Mouse (Mus musculus) cerebellum, adult 2 months (tissue): ENCODE results near the gene Tbc1d20. TPM values are rescaled to one million over a fixed set of nuclear protein-coding genes. Genes with fewer than 3 reads are reported as not detected.

Experiments
- DNase-seq, 2 experiments: peaks; one replicate each; pipeline ENCODE4 v3.0.0; 2021
- H3K27ac ChIP-seq: fragments of 200-500 bp; 2 replicates; pipeline ENCODE4 v1.5.1; 2012; ENCODE audit warnings: low read length, control low read depth, inconsistent platforms; ENCODE audit not compliant: insufficient read depth
- H3K27me3 ChIP-seq: fragments of 200-500 bp; 2 replicates; pipeline ENCODE4 v1.6.1; 2012; ENCODE audit warnings: inconsistent platforms, mild to moderate bottlenecking, low read length, moderate library complexity; ENCODE audit not compliant: control insufficient read depth, insufficient read depth
- H3K4me1 ChIP-seq: fragments of 200-500 bp; 2 replicates; pipeline ENCODE4 v1.6.1; 2011; ENCODE audit warnings: low read length; ENCODE audit not compliant: control insufficient read depth, insufficient read depth
- H3K4me3 ChIP-seq: fragments of 200-500 bp; replicated peaks from 2 replicates; pipeline ENCODE3; 2011; ENCODE audit warnings: mild to moderate bottlenecking, low read depth, low read length, control low read depth; ENCODE audit not compliant: insufficient read depth
- CTCF ChIP-seq: fragments of 200-500 bp; IDR thresholded peaks from 2 replicates; pipeline ENCODE4 v1.5.1; 2011; ENCODE audit warnings: low read depth, mild to moderate bottlenecking, control low read depth, low read length, moderate library complexity, borderline replicate concordance; ENCODE audit not compliant: insufficient read depth
- POLR2A ChIP-seq: fragments of 200-500 bp; IDR thresholded peaks from 2 replicates; pipeline ENCODE4 v1.6.1; 2011; ENCODE audit warnings: low read length, control low read depth, borderline replicate concordance; ENCODE audit not compliant: insufficient read depth
- WGBS: fragments of 180-500 bp; shearing (Covaris S2); methylation state at CpG from one replicate; pipeline ENCODE4 v1.1.7; 2018; 5-methylcytosine and 5-hydroxymethylcytosine counted together
- polyA plus RNA-seq: library from polyadenylated mRNA; depleted of rRNA; stranded (reverse); fragments of >200 nt; gene quantifications from 2 replicates; pipeline ENCODE4 v1.2.3, GENCODE M21; 2012

Tbc1d20 gene
- polyA plus RNA-seq, 1 experiment, result 40.9 TPM

DNA sequence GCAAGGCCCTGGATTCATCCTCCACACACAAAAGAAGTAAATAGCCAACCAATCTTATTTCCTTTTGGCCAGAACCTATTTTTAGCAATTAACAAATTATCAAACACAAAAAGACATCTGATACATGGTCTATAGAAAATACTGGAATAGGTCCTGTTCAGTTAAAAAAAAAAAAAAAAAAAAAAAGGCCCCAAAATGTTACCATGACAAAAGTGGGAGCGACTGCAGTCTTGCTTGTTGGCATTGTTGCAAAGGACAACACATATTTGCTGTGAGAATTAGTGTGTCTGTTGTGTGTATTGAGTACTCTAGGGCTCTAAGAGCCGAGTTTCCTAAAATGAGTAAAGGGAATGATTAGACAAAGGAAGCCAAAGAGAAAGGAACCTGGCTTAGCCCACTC is 1.2 kb upstream of the Tbc1d20 start:
- Histone ChIP-seq H3K27me3 (no peaks in the 10 kb centered on the region), H3K4me1 (peaks cover 5% of the 10 kb centered on the region; the same call in 1 of the 2 replicates), H3K4me3 (no peak overlapping the region), H3K27ac (no peak overlapping the region)
- DNase-seq, result no peak
- TF ChIP-seq POLR2A (no peak), CTCF (no peak)
- WGBS, result 66% methylated on average over 2 of the region's 2 CpGs

DNA sequence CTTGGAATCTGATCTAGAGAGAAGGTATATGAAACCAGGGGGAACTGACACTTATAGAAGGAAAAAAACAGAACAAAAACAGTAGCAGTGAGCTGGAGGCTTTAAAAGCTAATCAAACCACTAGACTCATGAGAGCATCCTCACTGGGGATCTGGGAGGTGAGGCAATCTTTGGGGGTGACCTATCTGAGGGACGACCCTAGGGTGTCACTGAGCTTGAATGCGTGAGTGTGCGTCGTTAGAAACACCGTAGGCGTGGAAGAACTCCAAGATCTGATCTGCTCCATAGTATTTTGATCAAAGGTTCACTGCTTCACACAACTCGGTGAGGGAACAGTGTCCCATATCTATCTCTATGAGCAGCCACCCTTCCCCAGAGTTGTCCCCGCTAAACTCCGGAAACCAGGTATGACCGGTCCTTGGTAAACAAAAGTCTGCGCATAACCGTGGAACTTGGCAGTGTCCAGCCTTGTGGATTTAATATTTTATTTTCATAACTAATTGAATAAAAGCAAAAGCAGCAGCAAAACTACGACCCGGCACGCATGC is 375 bp upstream of the Tbc1d20 start:
- TF ChIP-seq CTCF, result no peak
- no peak for TF ChIP-seq POLR2A
- under 1% methylated on average over 15 of the region's 15 CpGs for WGBS
- peak overlapping the region; percentile 1; the same call in 1 of the 2 replicates for H3K27ac ChIP-seq
- DNase-seq, result no peak
- H3K4me3 ChIP-seq, result peak overlapping the region; percentile 88
- no peaks in the 10 kb centered on the region for H3K27me3 ChIP-seq
- H3K4me1 ChIP-seq, result peaks cover 7% of the 10 kb centered on the region; the same call in 1 of the 2 replicates

DNA sequence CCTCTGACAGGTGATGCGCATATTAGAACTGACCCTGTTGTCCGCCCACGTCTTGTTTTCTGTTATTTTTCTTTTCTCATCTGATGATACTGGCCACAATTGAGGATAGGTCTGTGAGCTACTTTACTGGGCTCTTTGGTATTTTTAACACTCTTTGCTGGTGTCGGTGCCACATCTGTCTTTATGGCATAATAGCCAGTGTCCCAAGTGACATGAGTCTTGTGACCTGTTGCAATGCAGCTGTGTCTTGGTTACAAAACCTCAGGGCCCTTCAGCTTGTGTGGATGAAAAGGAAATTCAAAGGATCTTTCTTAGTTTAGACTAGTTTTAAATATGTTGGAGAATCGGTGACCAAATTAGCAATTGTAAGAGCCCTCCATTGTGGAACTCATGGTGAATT is 913 bp downstream of the Tbc1d20 start:
- no peak overlapping the region for H3K27ac ChIP-seq
- H3K4me3 ChIP-seq, result peak overlapping the region; percentile 88
- H3K4me1 ChIP-seq, result peaks cover 7% of the 10 kb centered on the region; the same call in 1 of the 2 replicates
- no peak for DNase-seq
- TF ChIP-seq POLR2A, result no peak
- TF ChIP-seq CTCF, result no peak
- no peaks in the 10 kb centered on the region for H3K27me3 ChIP-seq
- 34% methylated on average over 5 of the region's 5 CpGs for WGBS

DNA sequence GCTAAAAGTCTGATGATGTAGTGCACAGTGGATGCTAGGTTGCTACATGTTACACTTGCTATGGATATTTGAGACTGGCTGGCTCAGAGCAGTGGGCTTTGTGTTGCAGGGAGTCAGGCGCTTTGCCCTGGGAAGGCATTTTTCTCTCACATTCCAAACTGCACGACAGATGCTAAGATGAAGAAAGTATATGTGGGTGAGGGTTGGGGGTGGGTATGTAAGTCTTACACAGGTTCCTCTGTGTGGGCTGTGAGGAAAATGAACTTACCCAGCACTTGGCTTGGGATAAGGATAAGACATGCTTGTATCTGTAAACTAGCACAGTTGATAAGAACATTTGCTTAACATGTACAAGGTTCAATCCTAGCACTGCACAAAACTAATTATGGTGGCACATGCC is 9.2 kb downstream of the Tbc1d20 start:
- Histone ChIP-seq H3K4me3 (no peak overlapping the region), H3K27ac (no peak overlapping the region), H3K4me1 (no peaks in the 10 kb centered on the region), H3K27me3 (no peaks in the 10 kb centered on the region)
- 81% methylated on average over 2 of the region's 2 CpGs for WGBS
- TF ChIP-seq POLR2A (no peak), CTCF (no peak)
- no peak for DNase-seq

DNA sequence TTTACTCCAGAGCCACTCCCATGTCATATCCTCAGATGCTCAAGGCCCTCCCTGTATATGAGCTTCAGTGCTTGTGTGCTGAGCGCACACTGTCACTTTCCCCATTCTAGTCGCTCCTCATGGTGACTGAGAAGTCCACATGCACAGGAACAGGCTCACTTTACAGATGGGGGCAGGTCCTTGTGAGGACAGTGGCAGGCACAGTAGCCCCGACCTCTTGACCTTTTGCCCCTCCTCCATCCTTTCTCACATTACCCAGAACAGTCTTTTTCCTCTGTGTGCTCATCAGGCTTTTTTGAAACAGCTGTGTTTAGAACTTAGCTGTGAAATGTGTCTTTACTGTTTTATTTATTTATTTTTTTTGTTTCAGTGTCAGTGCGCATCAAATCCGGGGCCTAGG is 10.2 kb downstream of the Tbc1d20 start:
- 82% methylated on average over 5 of the region's 5 CpGs for WGBS

DNA sequence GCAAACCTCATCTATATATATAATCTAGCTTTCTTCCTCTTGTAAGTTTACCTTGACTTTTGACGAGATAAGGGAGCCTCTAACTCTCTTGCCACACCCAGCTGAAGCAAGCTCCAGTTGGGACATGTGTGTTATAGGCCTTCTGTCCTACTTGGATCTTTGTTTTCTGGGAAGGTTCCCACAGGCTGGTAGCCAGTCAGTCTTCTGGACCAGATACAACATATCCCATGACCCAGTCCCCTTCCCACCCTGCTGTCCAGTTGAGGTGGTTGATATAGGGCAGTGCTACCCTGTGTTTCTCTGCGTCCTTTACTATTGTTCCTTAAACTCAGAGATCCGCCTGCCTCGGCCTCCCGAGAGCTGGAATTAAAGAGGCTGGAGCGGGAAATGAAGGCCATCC is 11.9 kb downstream of the Tbc1d20 start:
- H3K4me3 ChIP-seq, result no peak overlapping the region

More for the DNA sequence above, 10.2 kb downstream of the Tbc1d20 start:
- TF ChIP-seq CTCF (no peak), POLR2A (no peak)
- DNase-seq, result no peak
- Histone ChIP-seq H3K4me1 (no peaks in the 10 kb centered on the region), H3K27ac (no peak overlapping the region), H3K4me3 (no peak overlapping the region), H3K27me3 (no peaks in the 10 kb centered on the region)

DNA sequence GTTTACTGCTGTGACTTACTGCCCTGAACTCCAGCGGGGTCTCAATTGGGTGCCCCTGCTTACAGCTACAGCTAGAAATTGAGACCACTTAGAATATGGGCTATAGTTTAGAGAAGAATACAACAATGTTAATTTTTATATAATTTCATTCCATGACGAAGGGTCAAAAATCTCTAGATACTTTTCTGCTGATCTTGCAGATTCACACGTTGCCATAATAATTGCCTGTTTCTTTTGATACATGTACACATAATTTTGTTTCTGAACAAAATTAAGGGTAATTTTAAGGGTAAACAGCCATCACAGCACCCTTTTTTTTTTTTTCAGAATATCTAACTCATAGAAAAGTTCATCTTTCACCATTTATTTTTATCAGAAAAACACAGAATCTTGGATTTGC is 13.6 kb downstream of the Tbc1d20 start:
- WGBS, result 92% methylated on average over 3 of the region's 3 CpGs
- H3K27me3 ChIP-seq, result no peaks in the 10 kb centered on the region
- H3K4me1 ChIP-seq, result no peaks in the 10 kb centered on the region
- no peak overlapping the region for H3K4me3 ChIP-seq
- H3K27ac ChIP-seq, result no peak overlapping the region
- no peak for TF ChIP-seq POLR2A
- TF ChIP-seq CTCF, result no peak
- no peak for DNase-seq

More for the DNA sequence above, 11.9 kb downstream of the Tbc1d20 start:
- no peak overlapping the region for H3K27ac ChIP-seq
- no peaks in the 10 kb centered on the region for H3K27me3 ChIP-seq
- no peak for TF ChIP-seq CTCF
- no peak for TF ChIP-seq POLR2A
- H3K4me1 ChIP-seq, result no peaks in the 10 kb centered on the region
- DNase-seq, result no peak
- WGBS, result 95% methylated on average over 6 of the region's 6 CpGs

DNA sequence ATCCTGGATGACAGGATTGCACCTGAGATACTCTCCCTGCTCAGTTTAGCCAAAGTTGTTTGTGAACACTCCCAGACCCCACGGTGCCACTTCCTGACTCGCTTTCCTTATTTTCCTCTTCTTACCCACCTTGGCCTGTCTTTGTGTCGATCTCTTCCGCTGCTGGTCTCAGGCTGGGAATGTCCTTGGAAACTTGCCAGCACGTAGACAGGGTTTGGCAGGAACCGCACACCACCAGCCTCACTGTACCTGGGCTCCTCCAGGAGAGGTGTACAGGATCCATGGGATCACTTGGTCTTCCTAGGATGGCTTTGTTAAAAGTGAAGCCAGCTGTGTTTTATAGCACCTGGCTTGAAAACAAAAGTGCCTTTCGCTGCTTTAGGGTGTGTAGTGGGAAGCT is 19.4 kb downstream of the Tbc1d20 start:
- DNase-seq, result peak in 1 of 2 experiments; percentile 51
- TF ChIP-seq CTCF, result no peak
- no peak for TF ChIP-seq POLR2A
- Histone ChIP-seq H3K27me3 (no peaks in the 10 kb centered on the region), H3K4me3 (no peak overlapping the region), H3K4me1 (peaks cover 3% of the 10 kb centered on the region; the same call in 1 of the 2 replicates), H3K27ac (no peak overlapping the region)
- WGBS, result 25% methylated on average over 7 of the region's 7 CpGs
